Mouse (Mus musculus) gastrocnemius, postnatal 25 days (tissue): Measurements from ENCODE around the gene Olfr1170. TPM values are rescaled to one million over a fixed set of nuclear protein-coding genes. Genes with fewer than 3 reads are reported as not detected.

Experiments
- DNase-seq: peaks from one replicate; pipeline ENCODE4 v3.0.0; 2022
- long read RNA-seq, 2 experiments: library from polyadenylated mRNA; stranded (forward); transcript quantifications; one replicate each; pipeline ENCODE4 v2.0.0; 2021
- total RNA-seq, 2 experiments: library from RNA; stranded (reverse); gene quantifications; 1 replicate in 1 of 2; 2 replicates in 1 of 2; pipeline ENCODE4 v1.2.3; 2021

Olfr1170 gene
- not detected for total RNA-seq
- long read RNA-seq, experiment 1 = 0 reads
- long read RNA-seq, experiment 2 = 0 reads

- DNase-seq = no peak
Measured at GRCm38 (mm10) chr2:88228234-88228633, at the start of gene Olfr1170. Gene Olfr1170, minus strand, starts transcription at chr2:88228334.

DNA sequence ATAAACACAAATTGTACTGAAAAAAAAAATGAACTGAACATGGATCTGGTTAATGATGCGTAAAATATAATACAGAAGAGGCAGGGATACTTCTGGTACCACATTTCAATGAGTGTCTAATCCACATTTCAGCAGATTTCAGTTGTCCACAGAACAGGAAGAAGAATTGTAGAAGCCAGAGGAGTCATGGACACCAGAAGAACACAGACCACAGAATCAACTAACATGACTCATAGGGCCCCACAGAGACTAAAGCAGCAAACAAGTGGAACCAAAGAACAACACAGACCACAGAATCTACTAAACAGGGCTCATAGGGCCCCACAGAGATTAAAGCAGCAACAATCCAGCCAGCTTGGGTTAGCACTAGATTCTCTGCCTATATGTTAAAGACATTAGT is 7.3 kb downstream of the Olfr1170 start:
- no peak for DNase-seq

DNA sequence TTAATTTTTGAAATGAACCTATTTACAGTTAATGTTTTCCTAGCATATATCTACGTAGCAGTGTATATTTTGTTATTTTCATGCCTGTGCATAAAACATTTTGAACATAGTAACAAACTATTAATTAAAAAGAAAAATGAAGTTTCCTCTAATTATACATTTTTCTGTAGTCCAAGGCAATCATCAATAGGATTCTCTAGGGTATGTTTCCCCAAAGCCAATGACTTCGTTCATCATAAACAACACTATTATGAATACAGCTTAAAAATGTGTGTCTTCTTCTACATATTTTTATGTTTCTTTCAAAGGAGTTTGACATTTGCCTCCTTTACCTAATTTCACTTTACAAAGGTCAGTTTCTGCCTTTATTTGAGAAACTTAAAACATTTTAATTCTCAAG is 46.6 kb downstream of the Olfr1170 start, which contains the start of gene Olfr1168:
Olfr1168 (plus strand) TSS at position 301 of the 400 bp plus-strand sequence.
- DNase-seq = no peak

Other genes with a start within 250 kb of the Olfr1170 start
- gene Olfr1158, start 238.2 kb downstream of the Olfr1170 start, total RNA-seq = not detected
- not detected for gene Olfr1160, start 220.1 kb downstream of the Olfr1170 start, total RNA-seq
- not detected for gene Olfr1161, start 205.6 kb downstream of the Olfr1170 start, total RNA-seq
- not detected for gene Olfr73, start 190.6 kb downstream of the Olfr1170 start, total RNA-seq
- gene Olfr1162, start 177.2 kb downstream of the Olfr1170 start, total RNA-seq = not detected
- gene Olfr1163, start 156.5 kb downstream of the Olfr1170 start, total RNA-seq = not detected
- not detected for gene Olfr1164, start 134.4 kb downstream of the Olfr1170 start, total RNA-seq
- gene Olfr1166, start 100.1 kb downstream of the Olfr1170 start, total RNA-seq = not detected
- not detected for gene Olfr1167, start 73.1 kb downstream of the Olfr1170 start, total RNA-seq
- not detected for gene Olfr1168, start 46.5 kb downstream of the Olfr1170 start, total RNA-seq
- gene Olfr1173, start 51.5 kb upstream of the Olfr1170 start, total RNA-seq = not detected
- gene Olfr1174-ps, start 86.8 kb upstream of the Olfr1170 start, total RNA-seq = not detected
- gene Olfr1175-ps, start 98.9 kb upstream of the Olfr1170 start, total RNA-seq = not detected
- gene Olfr1176, start 108.4 kb upstream of the Olfr1170 start, total RNA-seq = not detected
- gene Olfr1177-ps, start 118.2 kb upstream of the Olfr1170 start, total RNA-seq = not detected
- gene Olfr1178, start 158.7 kb upstream of the Olfr1170 start, total RNA-seq = not detected
- gene Olfr1179, start 178.1 kb upstream of the Olfr1170 start, total RNA-seq = not detected
- gene Olfr1180, start 190.8 kb upstream of the Olfr1170 start, total RNA-seq = not detected
- gene Olfr1181, start 197.8 kb upstream of the Olfr1170 start, total RNA-seq = not detected
- gene Gm13757, start 220.8 kb upstream of the Olfr1170 start, total RNA-seq = not detected
- not detected for gene Olfr1183, start 226.5 kb upstream of the Olfr1170 start, total RNA-seq